Mouse (Mus musculus) E14TG2a.4 (cell line): ENCODE measurements around the gene Tspan8.

Experiments
- CTCF ChIP-seq: conservative IDR thresholded peaks from 2 replicates; pipeline ENCODE4 v1.5.1; 2014; ENCODE audit warnings: low read length
- NANOG ChIP-seq: IDR thresholded peaks from 2 replicates; pipeline ENCODE4 v1.6.1; 2014; ENCODE audit warnings: borderline replicate concordance, low read length, mixed read lengths

DNA sequence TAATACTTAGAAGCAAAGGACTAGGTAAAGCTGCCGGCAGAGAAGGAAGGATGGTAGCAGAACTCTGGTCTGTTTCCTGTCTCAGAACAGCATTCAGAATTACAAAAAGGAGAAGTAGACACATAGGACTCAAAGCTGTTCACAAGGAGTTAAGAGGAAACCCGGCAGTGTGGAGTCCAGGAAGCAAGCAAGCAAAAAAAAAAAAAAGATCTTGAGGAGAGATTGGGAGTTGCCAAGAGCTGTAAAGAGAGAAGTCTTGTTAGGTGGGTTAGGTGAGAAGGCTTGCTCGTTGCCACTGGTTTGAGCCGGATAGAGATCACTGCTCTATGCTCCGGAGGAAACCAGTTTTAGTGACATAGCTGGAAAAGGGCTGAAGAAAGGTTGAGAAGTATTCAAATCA, 10.6 kb upstream of the Tspan8 start:
- TF ChIP-seq CTCF: no peak
- no peak for TF ChIP-seq NANOG
